Mouse (Mus musculus) neural tube, embryonic 11.5 days (tissue): ENCODE measurements at regions not wholly inside any gene's neighbourhood (a gene's known extent, or its start where the extent isn't known, plus 50 kb on each side); places are given as distances from the start of the nearest gene placed in this dataset.

Experiments used
- ATAC-seq: fragments of 200-750 bp; cut with Nextera tagmentation; 2 replicates; pipeline ENCODE4 v1.8.0; 2017; ENCODE audit warnings: moderate number of reproducible peaks, mild to moderate bottlenecking, moderate TSS enrichment, moderate library complexity; ENCODE audit not compliant: insufficient read depth, low FRiP score, low TSS enrichment
- DNase-seq: peaks from one replicate; pipeline ENCODE4 v3.0.0-alpha.2; 2015; ENCODE audit warnings: low spot score
- H3K27ac ChIP-seq: fragments of 300-500 bp; sonication (generic); 2 replicates; pipeline ENCODE4 v1.5.1; 2014; ENCODE audit warnings: low read depth, mild to moderate bottlenecking, low read length
- H3K27me3 ChIP-seq: fragments of 300-500 bp; sonication (generic); 2 replicates; pipeline ENCODE4 v1.6.1; 2014; ENCODE audit warnings: mild to moderate bottlenecking, low read length, mixed read lengths; ENCODE audit not compliant: control insufficient read depth, insufficient read depth
- H3K36me3 ChIP-seq: fragments of 300-500 bp; sonication (generic); 2 replicates; pipeline ENCODE4 v1.6.1; 2014; ENCODE audit warnings: mild to moderate bottlenecking, low read length, moderate library complexity, mixed read lengths; ENCODE audit not compliant: control insufficient read depth, insufficient read depth
- H3K4me1 ChIP-seq: fragments of 300-500 bp; sonication (generic); 2 replicates; pipeline ENCODE4 v1.6.1; 2014; ENCODE audit warnings: low read length, mixed read lengths; ENCODE audit not compliant: control insufficient read depth, insufficient read depth
- H3K4me2 ChIP-seq: fragments of 300-500 bp; sonication (generic); 2 replicates; pipeline ENCODE4 v1.6.1; 2014; ENCODE audit warnings: low read depth, mild to moderate bottlenecking, moderate library complexity
- H3K4me3 ChIP-seq: fragments of 300-500 bp; sonication (generic); 2 replicates; pipeline ENCODE4 v1.5.1; 2014; ENCODE audit warnings: low read depth, low read length
- H3K9ac ChIP-seq: fragments of 300-500 bp; sonication (generic); 2 replicates; pipeline ENCODE4 v1.6.1; 2014; ENCODE audit warnings: mild to moderate bottlenecking, low read length
- H3K9me3 ChIP-seq: fragments of 300-500 bp; sonication (generic); 2 replicates; pipeline ENCODE4 v1.6.1; 2016; ENCODE audit warnings: low read length; ENCODE audit not compliant: control insufficient read depth
- WGBS: fragments of 180-500 bp; shearing (Covaris S2); extraction: QIAGEN DNeasy Blood & Tissue Kit; methylation state at CpG from one replicate; pipeline ENCODE4 v1.1.7; 2014; 5-methylcytosine and 5-hydroxymethylcytosine counted together

- Histone ChIP-seq H3K4me3 (no peak overlapping the region), H3K27ac (no peak overlapping the region), H3K36me3 (no peaks in the 10 kb centered on the region), H3K9me3 (no peaks in the 10 kb centered on the region), H3K4me2 (no peak overlapping the region), H3K9ac (no peak overlapping the region), H3K4me1 (peaks cover 8% of the 10 kb centered on the region; the same call in 1 of the 2 replicates), H3K27me3 (no peaks in the 10 kb centered on the region)
- 87% methylated on average over 2 of the region's 2 CpGs for WGBS
- ATAC-seq = no peak
- no peak for DNase-seq
Observed at GRCm38 (mm10) chr1:61175239-61175638, 197.5 kb downstream of the Icos start.

- Histone ChIP-seq H3K9ac (no peak overlapping the region), H3K4me2 (no peak overlapping the region), H3K9me3 (no peaks in the 10 kb centered on the region), H3K4me3 (no peak overlapping the region), H3K27ac (no peak overlapping the region), H3K27me3 (no peaks in the 10 kb centered on the region), H3K4me1 (peaks cover 18% of the 10 kb centered on the region; the same call in 1 of the 2 replicates), H3K36me3 (no peaks in the 10 kb centered on the region)
- WGBS = 53% methylated on average over 9 of the region's 9 CpGs
- DNase-seq = peak; percentile 17
- ATAC-seq = no peak
Observed at GRCm38 (mm10) chr1:61179461-61179860, 201.7 kb downstream of the Icos start.

GRCm38 (mm10) chr1:61181099-61181821, 203.5 kb downstream of the Icos start:
- no peak overlapping the region; the same call in 1 of the 2 replicates for H3K9ac ChIP-seq
- no peak overlapping the region for H3K4me2 ChIP-seq
- H3K4me3 ChIP-seq = no peak overlapping the region
- H3K27me3 ChIP-seq = no peaks in the 10 kb centered on the region
- DNase-seq (peak; percentile 93), ATAC-seq (peak; percentile 61; the same call in 1 of the 2 replicates)
- WGBS = 25% methylated on average over 15 of the region's 15 CpGs
- no peaks in the 10 kb centered on the region for H3K36me3 ChIP-seq
- peaks cover 18% of the 10 kb centered on the region; the same call in 1 of the 2 replicates for H3K4me1 ChIP-seq
- no peak overlapping the region for H3K27ac ChIP-seq
- H3K9me3 ChIP-seq = no peaks in the 10 kb centered on the region

GRCm38 (mm10) chr1:61187381-61188100, 209.8 kb downstream of the Icos start:
- 76% methylated on average over 6 of the region's 6 CpGs for WGBS
- no peaks in the 10 kb centered on the region for H3K27me3 ChIP-seq
- DNase-seq (no peak), ATAC-seq (no peak)
- no peak overlapping the region for H3K9ac ChIP-seq
- H3K36me3 ChIP-seq = no peaks in the 10 kb centered on the region
- H3K27ac ChIP-seq = no peak overlapping the region
- H3K4me2 ChIP-seq = no peak overlapping the region
- H3K4me1 ChIP-seq = no peaks in the 10 kb centered on the region
- no peak overlapping the region for H3K4me3 ChIP-seq
- H3K9me3 ChIP-seq = no peaks in the 10 kb centered on the region

GRCm38 (mm10) chr1:61190921-61191320, 213.2 kb downstream of the Icos start:
- WGBS = 79% methylated on average over 3 of the region's 3 CpGs
- Histone ChIP-seq H3K9me3 (no peaks in the 10 kb centered on the region), H3K27me3 (no peaks in the 10 kb centered on the region), H3K4me3 (no peak overlapping the region), H3K27ac (no peak overlapping the region), H3K9ac (no peak overlapping the region), H3K4me2 (no peak overlapping the region), H3K36me3 (no peaks in the 10 kb centered on the region), H3K4me1 (no peaks in the 10 kb centered on the region)
- DNase-seq (no peak), ATAC-seq (no peak)

- no peak overlapping the region for H3K9ac ChIP-seq
- H3K9me3 ChIP-seq = no peaks in the 10 kb centered on the region
- 82% methylated on average over 3 of the region's 3 CpGs for WGBS
- no peaks in the 10 kb centered on the region for H3K36me3 ChIP-seq
- no peaks in the 10 kb centered on the region for H3K27me3 ChIP-seq
- no peak overlapping the region for H3K4me3 ChIP-seq
- H3K4me1 ChIP-seq = peaks cover 4% of the 10 kb centered on the region
- no peak overlapping the region for H3K4me2 ChIP-seq
- DNase-seq = no peak
- no peak for ATAC-seq
- H3K27ac ChIP-seq = no peak overlapping the region
Observed at GRCm38 (mm10) chr1:61198549-61199062, 220.9 kb downstream of the Icos start.

GRCm38 (mm10) chr1:61201006-61201405, 223.3 kb downstream of the Icos start:
- no peaks in the 10 kb centered on the region for H3K9me3 ChIP-seq
- H3K27ac ChIP-seq = no peak overlapping the region
- WGBS = 81% methylated on average over 2 of the region's 2 CpGs
- H3K9ac ChIP-seq = no peak overlapping the region
- DNase-seq (no peak), ATAC-seq (no peak)
- no peak overlapping the region for H3K4me3 ChIP-seq
- no peak overlapping the region for H3K4me2 ChIP-seq
- no peaks in the 10 kb centered on the region for H3K27me3 ChIP-seq
- no peaks in the 10 kb centered on the region for H3K36me3 ChIP-seq
- H3K4me1 ChIP-seq = peaks cover 5% of the 10 kb centered on the region

- Histone ChIP-seq H3K4me1 (peaks cover 5% of the 10 kb centered on the region), H3K36me3 (no peaks in the 10 kb centered on the region), H3K4me2 (no peak overlapping the region), H3K9ac (no peak overlapping the region), H3K4me3 (no peak overlapping the region), H3K9me3 (no peaks in the 10 kb centered on the region), H3K27ac (no peak overlapping the region), H3K27me3 (no peaks in the 10 kb centered on the region)
- DNase-seq (peak; percentile 23), ATAC-seq (no peak)
- 62% methylated on average over 3 of the region's 3 CpGs for WGBS
Observed at GRCm38 (mm10) chr1:61202079-61202478, 224.4 kb downstream of the Icos start.
